Mouse (Mus musculus): ENCODE results near the gene Klhl3.
"Not testable (repeated sequence)": the region's sequence is repeated elsewhere in the genome, so short reads cannot be mapped to it uniquely, and the experiment has no call there.

The Klhl3 gene

GRCm38 (mm10) chr13:58113061-58113900 is at the start of gene Klhl3:
Gene Klhl3, minus strand, starts transcription at chr13:58113592.
- in situ Hi-C loops (cut with MboI; ENCODE audit: low sequenced_read_pairs): no loop called here

- in situ Hi-C loops (cut with MboI; ENCODE audit: low sequenced_read_pairs): loop anchor here (25.0 kb wide), 1 partner anchor 227 kb away; the partner anchor contains the start of gene 2210016F16Rik
Observed at GRCm38 (mm10) chr13:58160761-58161160, 47.4 kb upstream of the Klhl3 start.

GRCm38 (mm10) chr13:58158099-58158912 is 44.9 kb upstream of the Klhl3 start:
- in situ Hi-C loops (cut with MboI; ENCODE audit: low sequenced_read_pairs): loop anchor here (25.0 kb wide), 1 partner anchor 229 kb away; the partner anchor contains the start of gene 2210016F16Rik

- in situ Hi-C loops (cut with MboI; ENCODE audit: low sequenced_read_pairs): loop anchor here (25.0 kb wide), 1 partner anchor 230 kb away; the partner anchor contains the start of gene 2210016F16Rik
Observed at GRCm38 (mm10) chr13:58157447-58158098, 44.2 kb upstream of the Klhl3 start, which contains the start of gene Idnk. Gene Idnk, plus strand, starts transcription at chr13:58157649.

- in situ Hi-C loops (cut with MboI; ENCODE audit: low sequenced_read_pairs): loop anchor here (25.0 kb wide), 1 partner anchor 230 kb away; the partner anchor contains the start of gene 2210016F16Rik
Observed at GRCm38 (mm10) chr13:58157036-58157435, 43.6 kb upstream of the Klhl3 start.

- in situ Hi-C loops (cut with MboI; ENCODE audit: low sequenced_read_pairs): loop anchor here (25.0 kb wide), 1 partner anchor 231 kb away; the partner anchor contains the start of gene 2210016F16Rik
Observed at GRCm38 (mm10) chr13:58156031-58156430, 42.6 kb upstream of the Klhl3 start.

GRCm38 (mm10) chr13:58150442-58150841 is 37.0 kb upstream of the Klhl3 start:
- in situ Hi-C loops (cut with MboI; ENCODE audit: low sequenced_read_pairs): loop anchor here (25.0 kb wide), 1 partner anchor 237 kb away; the partner anchor contains the start of gene 2210016F16Rik

- in situ Hi-C loops (cut with MboI; ENCODE audit: low sequenced_read_pairs): loop anchor here (25.0 kb wide), 1 partner anchor 238 kb away; the partner anchor contains the start of gene 2210016F16Rik
Observed at GRCm38 (mm10) chr13:58149629-58150028, 36.2 kb upstream of the Klhl3 start.

GRCm38 (mm10) chr13:58149033-58149558 is 35.7 kb upstream of the Klhl3 start:
- in situ Hi-C loops (cut with MboI; ENCODE audit: low sequenced_read_pairs): no loop called here

- in situ Hi-C loops (cut with MboI; ENCODE audit: low sequenced_read_pairs): no loop called here
Observed at GRCm38 (mm10) chr13:58148256-58148831, 35.0 kb upstream of the Klhl3 start.

GRCm38 (mm10) chr13:58147760-58148159 is 34.4 kb upstream of the Klhl3 start:
- in situ Hi-C loops (cut with MboI; ENCODE audit: low sequenced_read_pairs): no loop called here

- in situ Hi-C loops (cut with MboI; ENCODE audit: low sequenced_read_pairs): not testable (repeated sequence)
Observed at GRCm38 (mm10) chr13:58146603-58147002, 33.2 kb upstream of the Klhl3 start.

GRCm38 (mm10) chr13:58131692-58132091 is 18.3 kb upstream of the Klhl3 start:
- in situ Hi-C loops (cut with MboI; ENCODE audit: low sequenced_read_pairs): no loop called here

GRCm38 (mm10) chr13:58129687-58130246 is 16.4 kb upstream of the Klhl3 start:
- in situ Hi-C loops (cut with MboI; ENCODE audit: low sequenced_read_pairs): no loop called here

- in situ Hi-C loops (cut with MboI; ENCODE audit: low sequenced_read_pairs): no loop called here
Observed at GRCm38 (mm10) chr13:58128768-58129671, 15.6 kb upstream of the Klhl3 start.

GRCm38 (mm10) chr13:58128396-58128767 is 15.0 kb upstream of the Klhl3 start, which contains the start of gene Hnrnpa0:
Gene Hnrnpa0, minus strand, starts transcription at chr13:58128556.
- in situ Hi-C loops (cut with MboI; ENCODE audit: low sequenced_read_pairs): no loop called here

- in situ Hi-C loops (cut with MboI; ENCODE audit: low sequenced_read_pairs): no loop called here
Observed at GRCm38 (mm10) chr13:58127766-58128361, 14.5 kb upstream of the Klhl3 start.
